Comparison of ENCODE assay signal across 16 mouse cellular contexts in the genomic region with DNA sequence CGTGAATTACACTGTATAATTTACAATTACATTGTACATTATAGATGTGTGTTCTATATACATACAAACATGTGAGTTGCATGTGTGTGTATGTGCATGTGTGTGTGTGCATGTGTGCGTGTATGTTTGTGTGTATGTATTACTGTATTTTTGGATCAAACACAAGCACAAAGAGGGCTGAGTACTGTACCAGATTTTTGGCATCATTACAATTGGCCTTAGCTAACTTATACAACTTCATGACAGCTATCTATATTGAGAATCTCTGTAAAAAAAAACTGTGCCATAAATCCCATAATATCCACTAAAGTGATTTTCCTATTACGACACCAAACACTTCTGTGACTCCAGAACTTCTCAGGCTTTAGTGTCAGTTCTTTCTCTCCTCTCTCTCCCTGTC.
"Had no signal": no experiment of that assay in that cellular context is flagged by ENCODE, and none has a peak within 500 bp of the region (broad histone marks: within the 10 kb centered on the region; RNA-seq: fewer than 3 reads in every experiment).

No protein-coding gene starts in this region.

- H3K4me1 ChIP-seq: liver, embryonic 13.5 days; liver, embryonic 15.5 days; megakaryocyte, embryonic 14.5 days; midbrain, embryonic 12.5 days; neural tube, embryonic 12.5 days; stomach, embryonic 15.5 days had no signal

- H3K36me3 ChIP-seq: liver, embryonic 13.5 days; liver, embryonic 15.5 days; midbrain, embryonic 12.5 days; neural tube, embryonic 12.5 days; stomach, embryonic 15.5 days had no signal

- H3K9me3 ChIP-seq: liver, embryonic 13.5 days; liver, embryonic 15.5 days; megakaryocyte, embryonic 14.5 days; midbrain, embryonic 12.5 days; neural tube, embryonic 12.5 days; stomach, embryonic 15.5 days had no signal

- H3K4me3 ChIP-seq: liver, embryonic 13.5 days; liver, embryonic 15.5 days; megakaryocyte, embryonic 14.5 days; midbrain, embryonic 12.5 days; neural tube, embryonic 12.5 days; stomach, embryonic 15.5 days had no signal

- H3K27ac ChIP-seq: liver, embryonic 13.5 days; liver, embryonic 15.5 days; macrophage; midbrain, embryonic 12.5 days; neural tube, embryonic 12.5 days; stomach, embryonic 15.5 days; stomach, postnatal 0 days had no signal

- H3K4me2 ChIP-seq: liver, embryonic 11.5 days; liver, embryonic 13.5 days; liver, embryonic 15.5 days; midbrain, embryonic 12.5 days; neural tube, embryonic 12.5 days; stomach, embryonic 15.5 days had no signal

- DNase-seq: liver; liver, embryonic 13.5 days; liver, postnatal 0 days; midbrain, embryonic 14.5 days; right cerebral cortex, postnatal 14 days; thymus, adult 2 months; thymus, postnatal 25 days; thymus, postnatal 4 days had no signal

- H3K27me3 ChIP-seq: liver, embryonic 13.5 days; liver, embryonic 15.5 days; megakaryocyte, embryonic 14.5 days; midbrain, embryonic 12.5 days; neural tube, embryonic 12.5 days; stomach, embryonic 15.5 days had no signal

- ATAC-seq: liver, postnatal 0 days had no signal

- H3K9ac ChIP-seq: liver, embryonic 13.5 days; liver, embryonic 15.5 days; liver, postnatal 0 days; midbrain, embryonic 12.5 days; neural tube, embryonic 12.5 days; stomach, embryonic 15.5 days had no signal
